Mouse (Mus musculus) layer of hippocampus, postnatal 10 days (tissue): Measurements from ENCODE around the gene Abca6. TPM values are rescaled to one million over a fixed set of nuclear protein-coding genes. Genes with fewer than 3 reads are reported as not detected.

ENCODE experiments used
- DNase-seq, 2 experiments: peaks; one replicate each; pipeline ENCODE4 v3.0.0; 2021; ENCODE audit warnings: low spot score in 2 of 2
- long read RNA-seq: library from polyadenylated mRNA; stranded (forward); transcript quantifications from one replicate; pipeline ENCODE4 v2.0.0, GENCODE M21; 2023
- total RNA-seq, 2 experiments: library from RNA; stranded (reverse); gene quantifications; 2 replicates each; pipeline ENCODE4 v1.2.3; 2021

The Abca6 gene
- 1 to 10 TPM; 1.4 to 1.6 TPM for total RNA-seq
- long read RNA-seq: 0 reads

DNA sequence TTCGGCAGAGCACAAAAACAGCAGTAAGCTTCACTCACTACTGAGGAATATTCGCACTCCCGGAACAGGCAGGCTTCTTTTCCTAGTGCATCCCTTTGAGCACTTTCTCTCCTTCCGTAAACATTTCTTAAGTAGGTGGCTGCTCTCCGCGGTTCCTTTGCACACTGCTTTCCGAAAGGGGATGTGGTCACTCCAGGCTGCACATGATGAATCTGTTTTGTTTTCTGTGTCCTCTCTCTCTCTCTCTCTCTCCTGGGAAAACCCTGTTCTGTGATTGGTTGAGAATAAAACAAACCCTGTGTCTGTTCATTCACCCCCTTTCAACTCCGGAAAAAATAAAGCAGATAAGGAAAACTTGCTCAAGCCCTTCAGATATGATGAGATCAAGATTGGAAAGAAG lies at the start of gene Abca6:
Gene Abca6 (minus strand): TSS at position 243 of the 400 bp plus-strand sequence.
- DNase-seq: peak in 1 of 2 experiments; percentile 16

DNA sequence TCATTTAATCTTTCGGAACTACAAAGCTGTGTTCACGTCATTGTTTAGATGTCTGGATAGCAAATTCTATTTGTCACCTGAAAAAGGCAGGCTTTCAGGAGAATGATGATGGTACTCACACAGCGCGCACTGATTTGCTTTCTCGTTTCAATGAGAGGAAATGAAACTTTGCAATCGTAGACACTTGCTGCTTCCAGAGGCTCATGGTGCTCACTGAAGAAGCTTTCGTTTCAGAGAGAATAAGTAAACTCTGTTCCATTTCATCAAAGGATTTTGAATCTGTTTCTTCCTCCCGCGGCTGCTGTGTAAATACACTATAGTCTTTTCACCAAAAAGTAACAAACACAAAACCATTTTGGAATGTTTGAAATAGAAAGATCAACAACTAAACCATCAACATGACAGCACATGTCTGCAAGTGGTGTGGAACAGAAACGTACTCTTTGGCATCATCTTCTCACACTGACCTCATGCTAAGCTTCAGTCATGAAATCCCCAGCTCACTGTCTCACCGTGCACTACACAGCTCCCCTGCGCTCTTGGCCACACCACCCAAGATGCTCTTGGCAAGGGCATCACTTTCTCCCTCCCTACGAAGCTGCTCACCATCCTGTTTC lies 46.4 kb upstream of the Abca6 start:
- no peak for DNase-seq

DNA sequence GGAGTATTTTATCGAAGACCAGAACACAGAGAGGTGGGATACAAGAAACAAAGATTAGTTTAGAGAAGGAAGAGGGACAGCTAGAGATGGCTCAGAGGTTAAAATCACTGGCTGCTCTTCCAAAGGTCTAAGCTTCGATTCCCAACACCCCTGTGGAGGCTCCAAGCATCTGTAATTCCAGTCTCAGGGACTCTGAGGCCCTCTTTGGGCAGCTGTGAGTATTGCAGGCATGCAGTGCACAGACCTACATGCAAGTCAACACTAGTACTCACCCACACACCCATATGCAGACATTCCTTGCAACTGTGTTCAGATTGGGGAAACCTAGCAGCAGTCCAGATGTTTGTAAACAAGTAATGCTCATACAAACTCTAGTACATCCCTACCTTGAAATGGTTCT lies 39.0 kb upstream of the Abca6 start:
- peak in 1 of 2 experiments; percentile 5 for DNase-seq

DNA sequence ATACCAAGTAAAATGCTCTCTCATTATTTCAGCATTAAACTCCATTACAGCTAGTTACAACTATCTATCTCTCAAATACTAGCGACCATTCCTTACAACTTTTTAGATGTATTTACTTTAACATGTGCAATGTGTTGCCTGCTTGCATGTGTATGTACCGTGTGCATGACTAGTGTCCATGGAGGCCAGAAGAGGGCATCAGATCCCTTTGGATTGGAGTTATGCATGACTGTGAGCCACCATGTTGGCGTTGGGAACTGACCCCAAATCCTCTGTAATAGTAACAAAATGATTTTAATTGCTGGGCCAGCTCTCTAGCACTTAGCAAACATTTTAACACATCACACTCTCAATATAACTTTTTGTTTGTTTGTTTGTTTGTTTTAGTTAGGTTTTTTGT lies 36.8 kb upstream of the Abca6 start:
- DNase-seq: no peak

DNA sequence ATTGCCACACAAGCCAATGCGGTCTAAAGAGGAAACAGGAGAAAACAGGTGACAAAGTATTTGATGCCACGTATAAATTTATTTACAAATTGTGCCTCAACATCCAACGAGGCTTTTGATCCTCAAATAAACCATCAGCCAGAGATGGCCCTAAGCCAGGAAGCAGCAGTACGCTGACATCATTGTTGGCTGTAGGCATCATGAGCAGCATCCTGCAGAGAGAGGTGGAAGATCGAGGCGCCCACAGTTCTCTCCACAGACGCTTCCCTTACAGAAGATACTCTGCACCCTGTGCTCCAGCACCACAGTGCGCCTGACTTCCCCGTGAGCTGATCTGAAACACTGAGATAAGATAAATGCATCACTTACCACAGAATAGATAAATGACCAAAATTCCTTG lies 36.1 kb upstream of the Abca6 start:
- no peak for DNase-seq

DNA sequence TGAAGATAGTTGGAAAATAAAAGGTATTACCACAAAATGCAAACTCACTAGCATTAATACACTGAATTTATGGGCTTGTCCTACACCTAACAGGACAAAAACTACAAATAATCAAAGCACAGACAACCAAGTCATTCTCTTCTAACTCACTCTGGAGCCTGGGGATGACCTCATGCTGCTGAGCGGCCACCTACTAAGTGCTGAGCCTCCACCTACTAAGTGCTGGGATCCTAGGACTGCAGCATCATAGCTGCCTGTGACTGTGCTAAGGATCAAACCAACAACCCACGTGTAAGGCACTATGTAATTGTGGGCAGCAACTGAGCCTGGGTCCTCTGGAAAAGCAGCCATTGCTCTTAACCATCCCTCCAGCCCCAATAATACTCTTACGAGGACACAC lies 34.8 kb upstream of the Abca6 start:
- no peak for DNase-seq

DNA sequence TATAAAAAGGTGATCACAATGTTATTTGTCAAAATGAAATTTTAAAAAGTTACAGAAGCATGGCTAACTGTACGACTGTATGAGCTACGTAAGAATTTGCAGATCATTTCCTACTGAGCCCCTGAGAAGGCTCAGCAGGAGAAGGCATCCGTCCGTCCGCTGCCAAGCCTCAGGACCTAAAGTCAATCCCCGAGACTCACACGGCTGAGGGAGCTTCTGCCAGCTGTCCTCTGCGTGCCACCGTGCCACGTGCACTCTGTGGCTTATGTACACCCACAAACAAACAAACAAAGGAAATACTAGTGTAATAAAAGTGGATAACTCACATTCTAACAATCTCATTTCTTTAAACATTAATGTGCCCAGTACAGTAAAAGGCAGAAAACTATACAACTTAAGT lies 33.3 kb upstream of the Abca6 start:
- no peak for DNase-seq

DNA sequence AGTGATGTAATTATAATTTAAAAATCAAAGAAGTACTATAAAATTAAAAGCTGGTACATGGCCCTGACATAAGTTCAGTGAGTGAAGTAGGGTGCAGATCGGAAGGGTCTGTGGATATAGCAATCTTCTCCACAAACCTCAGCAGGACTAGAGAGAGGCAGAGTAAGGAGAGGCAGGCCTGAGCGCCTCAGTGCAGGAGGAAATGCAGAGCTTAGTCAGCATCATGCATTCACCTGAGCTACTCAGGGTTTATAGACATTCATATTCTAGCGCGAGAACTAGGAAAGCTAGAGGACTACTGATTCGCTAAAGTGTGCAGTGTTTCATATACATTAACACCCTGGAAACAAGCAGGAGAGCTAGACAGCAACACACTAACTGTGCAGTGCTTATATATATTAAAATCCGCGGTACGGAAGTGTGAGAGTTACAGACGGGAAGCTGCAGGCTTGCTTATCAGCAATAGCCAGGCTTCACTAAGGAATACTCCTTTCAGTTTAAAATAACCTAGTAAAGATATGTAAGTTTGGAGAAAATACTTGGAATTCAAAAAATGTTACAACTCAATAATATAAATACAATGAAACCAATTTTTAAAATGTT lies 32.7 kb upstream of the Abca6 start:
- no peak for DNase-seq

DNA sequence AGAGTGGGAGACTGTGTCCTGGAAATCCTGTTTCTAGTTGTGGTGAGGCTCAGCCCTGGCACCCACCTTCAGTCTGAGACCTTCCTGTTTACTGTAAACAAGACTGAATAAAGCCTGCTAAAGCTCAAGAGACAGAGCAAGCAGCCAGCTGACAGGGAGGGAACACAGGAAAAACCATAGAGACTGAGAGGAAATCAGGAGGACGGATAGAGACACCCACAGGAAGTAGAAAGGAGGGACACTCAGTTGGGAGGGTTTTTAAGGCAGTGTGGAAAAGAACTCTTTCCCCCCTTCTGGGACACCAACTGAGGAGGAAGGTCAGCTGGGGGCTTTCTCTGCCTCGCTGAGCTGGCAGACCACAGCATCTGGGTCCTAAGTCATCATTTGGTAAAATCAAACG lies 23.2 kb upstream of the Abca6 start:
- DNase-seq: no peak

DNA sequence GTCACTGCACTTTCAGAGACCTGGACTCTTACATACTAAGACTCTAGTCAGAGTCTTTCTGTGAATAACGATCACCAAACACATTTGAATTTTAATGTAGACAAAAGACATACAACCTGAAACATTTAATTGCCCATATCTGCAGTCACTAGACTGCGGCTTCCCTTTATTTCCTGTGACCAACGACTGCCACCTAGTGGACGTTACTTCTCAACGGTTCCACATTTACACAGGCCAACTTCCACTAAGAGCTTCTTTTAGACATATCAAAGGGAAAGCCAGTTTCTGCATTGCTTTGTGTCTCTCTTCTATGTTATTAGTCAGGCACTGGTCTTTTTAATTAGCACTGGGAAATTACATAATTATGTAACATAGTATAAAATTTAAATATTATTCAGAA lies 20.2 kb upstream of the Abca6 start:
- DNase-seq: peak; percentile 57 to 73

DNA sequence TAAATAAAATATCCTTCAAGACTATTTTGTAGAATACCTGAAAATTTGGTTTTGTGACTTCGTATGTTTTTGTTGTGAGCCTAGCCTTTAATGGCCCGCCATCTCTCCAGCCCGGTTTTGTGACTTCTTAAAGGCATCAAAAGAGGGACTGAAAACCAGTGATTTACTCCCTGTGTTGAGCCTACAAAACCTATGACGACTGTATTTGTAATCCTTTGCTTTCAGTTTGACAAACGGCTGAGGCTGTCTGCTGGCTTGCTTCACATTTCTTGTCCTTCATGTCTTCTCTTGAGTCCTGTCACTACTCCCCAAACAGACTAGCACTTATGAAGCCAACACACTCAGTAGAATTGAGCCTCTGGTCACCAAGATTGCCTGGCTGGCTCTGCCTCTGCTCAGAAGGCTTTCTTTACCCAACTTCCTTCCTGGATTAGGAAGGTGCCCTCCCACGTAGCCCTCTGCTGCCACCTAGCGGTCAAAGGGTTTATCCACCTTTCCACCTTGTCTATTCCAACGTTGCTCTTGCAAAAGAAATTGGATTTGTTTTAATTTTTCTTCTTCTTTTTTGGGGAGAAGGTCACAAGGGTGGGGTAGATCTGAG lies 16.8 kb upstream of the Abca6 start:
- peak; percentile 93 to 94 for DNase-seq

DNA sequence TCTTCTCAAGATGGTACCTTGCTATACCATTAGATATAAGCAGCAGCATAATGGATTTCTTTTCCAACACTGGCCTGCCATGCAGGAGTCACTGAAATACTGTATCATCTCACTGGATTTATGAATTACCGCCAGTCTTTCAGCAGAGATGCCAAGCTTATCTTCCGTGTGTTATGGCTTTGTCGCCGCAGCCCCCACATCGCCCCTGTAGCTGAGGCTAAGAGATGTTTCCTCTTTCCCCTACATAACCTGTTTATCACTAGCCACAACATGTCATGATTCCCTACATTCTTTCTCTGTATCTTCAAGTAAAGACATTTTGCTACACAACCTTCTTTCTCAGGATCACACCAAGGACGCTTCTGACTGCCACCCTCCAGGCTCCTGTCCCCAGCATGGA lies 15.7 kb upstream of the Abca6 start:
- no peak for DNase-seq

DNA sequence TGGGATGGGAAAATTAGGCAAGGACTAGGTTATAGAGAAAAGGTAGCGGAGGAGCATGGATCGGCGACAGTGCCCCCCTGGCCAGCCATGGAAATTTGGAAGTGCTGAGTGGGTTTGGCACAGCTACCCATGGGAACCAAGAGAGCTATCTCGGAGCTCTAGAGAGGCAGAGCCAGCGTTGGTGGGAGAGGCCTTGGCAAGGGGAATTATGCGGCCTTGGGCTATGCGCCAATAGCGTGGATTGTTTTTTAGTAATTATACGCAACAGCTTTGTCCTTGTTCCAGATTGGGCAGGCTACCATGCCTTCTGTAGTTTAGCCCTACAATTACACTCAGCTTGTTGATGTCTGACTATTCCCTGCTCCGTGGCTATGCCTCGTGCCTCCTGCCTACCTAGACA lies 15.2 kb upstream of the Abca6 start:
- peak; percentile 48 to 54 for DNase-seq

DNA sequence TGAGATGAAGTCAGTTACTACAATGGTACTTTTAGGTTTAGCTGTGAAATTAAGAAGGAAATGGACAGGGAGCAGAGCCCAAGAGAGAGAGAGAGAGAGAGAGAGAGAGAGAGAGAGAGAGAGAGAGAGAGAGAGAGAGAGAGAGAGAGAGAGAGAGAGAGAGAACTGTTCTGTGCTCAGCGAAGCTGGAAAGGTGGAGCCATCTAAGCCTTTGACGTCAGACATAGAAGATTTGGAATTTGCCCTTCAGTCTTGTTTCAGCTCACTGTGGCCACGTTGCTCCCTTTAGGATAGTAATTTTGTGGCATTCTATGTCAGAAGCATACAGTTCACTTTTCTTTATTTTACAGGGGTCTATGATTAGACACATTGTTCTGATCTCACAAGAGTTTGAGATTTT lies 10.3 kb upstream of the Abca6 start:
- no peak for DNase-seq

DNA sequence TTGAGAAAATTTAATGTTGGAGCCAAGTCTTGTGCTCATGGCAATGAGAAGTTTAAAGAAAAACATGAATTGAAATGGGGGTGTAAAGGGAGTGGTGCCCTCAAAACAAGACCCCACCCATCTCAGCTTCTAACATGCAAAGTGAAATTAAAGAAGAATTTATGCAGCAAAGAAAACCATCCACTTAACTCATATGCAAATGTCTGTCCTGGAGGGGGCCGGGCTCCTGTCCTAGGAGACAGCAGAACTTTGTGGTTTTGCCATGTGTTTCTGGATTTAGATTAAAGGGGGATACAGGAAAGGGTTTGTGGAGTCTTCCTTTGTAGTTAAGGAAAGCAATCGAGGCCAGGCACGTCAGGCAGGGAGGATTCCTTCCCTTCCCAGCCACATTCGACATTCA lies 6.3 kb upstream of the Abca6 start:
- DNase-seq: no peak

DNA sequence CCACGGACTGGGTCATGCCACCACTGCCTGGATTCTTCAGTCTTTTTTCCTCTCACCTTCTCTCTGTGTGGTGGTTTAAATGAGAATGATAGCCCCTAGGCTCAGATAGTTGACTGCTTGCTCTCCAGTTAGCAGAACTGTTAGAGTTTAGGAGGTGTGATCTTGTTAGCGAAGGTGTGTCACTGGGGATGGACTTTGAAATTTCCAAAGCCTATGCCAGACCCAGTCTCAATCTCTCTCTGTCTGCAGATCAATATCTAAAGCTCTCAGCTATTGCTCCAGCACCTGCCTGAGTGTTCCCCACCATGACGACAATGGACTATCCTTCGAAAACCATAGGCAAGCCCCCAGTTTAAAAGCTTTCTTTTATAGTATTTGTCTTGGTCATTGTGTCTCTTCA lies 5.5 kb upstream of the Abca6 start:
- no peak for DNase-seq

DNA sequence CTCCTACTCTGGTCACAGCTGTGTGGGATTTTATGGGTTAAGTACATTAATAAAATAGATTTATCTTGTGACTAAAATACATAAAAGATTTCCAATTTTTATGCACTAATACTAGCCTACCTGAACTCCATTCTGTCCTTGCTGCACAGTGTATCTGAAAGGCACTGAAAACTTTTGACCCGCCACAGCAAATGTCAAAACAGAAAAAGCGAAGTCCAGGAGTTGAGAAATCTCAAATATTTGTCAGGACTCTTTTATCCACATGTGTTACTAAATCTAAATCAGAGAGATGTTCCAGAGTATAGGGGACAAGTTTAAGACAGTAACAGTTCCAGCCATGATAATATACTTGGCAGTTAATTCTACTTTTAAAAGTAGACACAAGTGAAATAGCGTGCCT lies 680 bp upstream of the Abca6 start:
- no peak for DNase-seq

DNA sequence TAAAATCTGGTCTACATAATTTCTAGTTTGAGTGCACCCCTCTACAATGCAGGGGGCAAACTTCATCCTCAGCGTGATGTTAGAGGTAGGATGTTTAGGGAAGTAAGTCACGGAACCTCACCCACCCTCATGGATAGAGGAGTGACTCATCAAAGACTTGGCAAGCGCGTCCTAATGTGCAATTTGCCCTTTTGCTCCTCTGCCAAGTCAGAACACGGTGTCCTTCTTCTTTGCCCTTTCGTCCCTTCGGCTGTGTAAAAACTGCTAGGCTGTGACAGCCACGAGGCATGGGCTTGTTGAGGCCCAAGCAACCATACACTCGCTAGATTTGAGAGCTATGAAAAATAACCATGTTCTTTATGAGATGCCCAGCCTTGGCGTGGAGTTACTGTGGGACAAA lies 6.8 kb downstream of the Abca6 start:
- DNase-seq: no peak

DNA sequence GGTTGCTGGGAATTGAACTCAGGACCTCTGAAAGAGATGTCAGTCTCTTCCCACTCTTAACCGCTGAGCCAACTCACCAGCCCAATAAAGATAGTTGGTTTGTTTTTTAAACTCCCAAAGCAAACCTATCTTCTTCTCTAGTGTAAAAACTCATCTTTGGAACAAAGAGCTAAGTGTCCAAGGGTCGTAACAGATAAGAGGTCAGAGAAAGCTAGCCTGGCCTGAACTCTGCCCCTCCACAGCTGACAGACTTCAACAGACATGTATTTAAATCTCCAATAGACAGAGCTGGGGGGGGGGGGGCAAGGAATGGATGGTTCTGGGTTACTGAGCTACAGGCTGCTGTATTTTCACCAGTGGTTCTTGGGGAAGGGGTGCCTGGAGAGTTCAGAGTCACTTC lies 14.1 kb downstream of the Abca6 start:
- no peak for DNase-seq

DNA sequence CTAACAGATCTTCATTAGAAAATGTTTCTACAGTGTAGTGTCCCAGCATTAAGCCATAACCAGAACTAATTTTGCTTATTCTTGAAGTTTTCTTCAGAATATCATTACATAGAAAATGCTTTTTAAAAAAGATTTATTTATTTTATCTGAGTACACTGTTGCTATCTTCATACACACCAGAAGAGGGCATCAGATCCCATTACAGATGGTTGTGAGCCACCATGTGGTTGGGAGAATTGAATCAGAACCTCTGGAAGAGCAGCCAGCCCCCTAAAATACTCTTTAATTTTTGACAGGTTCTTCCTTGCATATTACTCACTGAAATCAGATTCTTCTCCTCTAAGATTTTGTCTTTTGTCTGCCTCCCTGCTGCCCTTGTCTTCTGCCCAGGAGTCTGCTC lies 18.6 kb downstream of the Abca6 start:
- DNase-seq: no peak

DNA sequence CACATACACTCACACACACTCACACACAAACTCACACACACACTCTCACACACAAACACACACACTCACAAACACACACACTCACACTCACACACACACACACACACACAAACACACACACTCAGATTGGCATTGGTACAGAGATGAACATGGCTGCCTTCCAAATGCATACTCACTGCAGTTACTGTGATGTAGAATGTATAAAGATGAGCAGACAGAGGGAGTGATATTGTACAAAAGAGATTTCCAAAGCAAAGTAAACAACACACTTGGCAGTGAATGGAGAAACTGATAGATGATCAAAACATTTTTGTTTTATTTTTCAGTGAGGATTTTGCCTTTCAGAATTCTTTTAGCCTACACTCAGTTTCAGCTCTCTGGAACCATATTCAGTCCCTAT lies 34.5 kb downstream of the Abca6 start:
- no peak for DNase-seq

DNA sequence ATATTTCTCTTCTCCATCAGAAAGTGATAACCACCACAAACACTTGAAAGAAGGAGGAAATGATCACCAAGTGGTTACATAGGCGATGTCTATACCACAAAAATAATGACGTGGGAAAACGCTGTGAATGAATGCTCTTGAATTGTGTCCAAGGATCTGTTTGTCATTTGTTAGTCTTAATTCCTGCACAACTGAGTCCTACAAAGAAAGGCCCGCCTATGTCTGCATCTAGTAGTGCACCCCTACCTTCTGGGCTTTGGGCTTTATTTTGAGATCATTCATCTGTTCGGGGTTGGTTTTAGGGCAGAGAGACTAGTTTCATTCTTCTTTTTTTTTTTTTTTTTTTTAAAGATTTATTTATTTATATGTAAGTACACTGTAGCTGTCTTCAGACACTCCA lies 47.6 kb downstream of the Abca6 start:
- DNase-seq: no peak

DNA sequence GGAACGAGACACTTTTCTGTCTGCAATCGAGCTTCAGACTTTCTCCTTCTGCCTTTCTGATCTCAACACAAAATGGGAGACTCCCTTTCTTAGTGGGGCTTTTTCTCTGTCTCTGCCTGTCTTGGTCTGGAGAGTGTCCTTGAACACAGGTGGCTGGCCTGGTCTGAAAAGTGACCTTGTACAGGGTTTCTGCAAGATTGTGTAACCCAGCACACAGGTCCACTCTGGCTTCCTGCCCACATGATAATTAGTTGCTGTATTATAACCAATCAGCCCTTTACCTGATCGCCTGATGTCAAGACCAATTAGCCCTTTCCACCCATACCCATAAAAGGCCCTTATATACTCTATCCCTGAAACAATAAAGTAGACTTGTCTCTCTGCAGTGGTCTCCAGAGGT lies 52.7 kb downstream of the Abca6 start:
- no peak for DNase-seq
